Mouse (Mus musculus): ENCODE data around the gene Hfe. TPM values are rescaled to one million over a fixed set of nuclear protein-coding genes. Genes with fewer than 3 reads are reported as not detected.

Gene Hfe
- polyA plus RNA-seq (2014; fragmentation: Nextera tagmentation; extraction: Ambion mirVana), result 6.0 and 7.6 TPM in 2 replicates

DNA sequence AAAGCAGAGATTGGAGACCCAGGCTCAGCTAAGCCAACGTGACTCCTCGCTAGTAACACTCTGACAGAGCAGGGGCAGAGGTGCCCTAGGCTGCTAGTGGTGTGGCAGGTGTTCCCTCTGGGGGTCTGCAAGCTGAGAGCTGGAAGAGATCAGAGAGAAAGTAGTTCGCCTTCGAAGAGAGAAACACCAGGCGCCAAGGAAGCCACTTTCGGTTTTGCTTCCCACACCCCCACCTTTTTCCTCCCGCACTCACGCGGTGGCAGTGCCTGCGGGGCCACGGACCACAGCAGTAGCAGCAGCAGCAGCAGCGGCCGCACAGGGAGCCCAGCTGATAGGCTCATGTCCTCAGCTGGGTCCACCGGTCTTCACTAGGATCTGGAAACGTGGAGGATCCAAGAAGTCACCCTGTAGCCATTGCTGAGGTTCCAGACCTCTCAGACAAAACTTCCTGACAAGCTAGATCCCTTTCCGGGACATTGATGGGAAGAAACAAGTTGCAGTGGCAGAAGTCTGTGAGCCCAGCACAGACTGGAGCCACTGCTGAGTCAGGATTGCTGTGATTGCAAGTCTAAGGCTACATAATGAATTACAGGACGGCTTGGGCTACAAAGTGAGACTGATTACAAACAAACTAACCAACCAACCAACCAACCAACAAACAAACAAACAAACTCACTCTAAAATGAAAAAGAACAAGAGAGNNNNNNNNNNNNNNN, at the start of gene Hfe:
Hfe (minus strand) TSS at position 481 of the 716 bp plus-strand sequence.
- peak within 1 kb of the TSS; percentile 64 for H3K4me2 ChIP-seq (replicated peaks; ENCODE audit: low read depth, low read length)
- no peaks in the 10 kb centered on the region for H3K4me1 ChIP-seq (ENCODE audit: control insufficient read depth, insufficient read depth, low read length)
- H3K27me3 ChIP-seq (ENCODE audit: control insufficient read depth, insufficient read depth, low read length), result no peaks in the 10 kb centered on the region
- H3K9me3 ChIP-seq (ENCODE audit: control insufficient read depth, low read length), result no peaks in the 10 kb centered on the region
- WGBS, result 3% methylated on average over 17 of the region's 17 CpGs
- peak; percentile 71; the same call in 1 of the 2 replicates for ATAC-seq (ENCODE audit: low FRiP score, low TSS enrichment)
- H3K36me3 ChIP-seq (ENCODE audit: control insufficient read depth, insufficient read depth, low read length), result no peaks in the 10 kb centered on the region
- H3K4me3 ChIP-seq (ENCODE audit: low read length), result peak within 1 kb of the TSS; percentile 36
- no peak within 1 kb of the TSS for H3K27ac ChIP-seq (ENCODE audit: low read depth, low read length)
- peak within 1 kb of the TSS; percentile 63 for H3K9ac ChIP-seq (ENCODE audit: low read depth, low read length)

DNA sequence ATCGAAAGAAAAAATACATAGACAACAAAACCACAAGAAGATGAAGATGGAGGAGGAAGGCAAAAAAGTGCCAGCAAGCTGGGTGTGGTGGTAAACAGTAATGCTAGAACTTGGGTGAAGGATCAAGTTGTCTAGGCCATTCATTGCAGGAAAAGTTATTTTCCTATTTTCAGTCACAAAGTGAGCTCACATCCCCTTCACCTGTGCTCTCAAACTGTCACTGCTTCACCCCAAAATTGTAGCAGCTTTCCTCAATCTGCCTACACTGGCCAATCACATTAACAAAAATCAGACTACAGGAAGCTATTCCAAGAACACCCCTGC, 49.2 kb upstream of the Hfe start:
- H3K36me3 ChIP-seq (ENCODE audit: control insufficient read depth, insufficient read depth, low read length), result no peaks in the 10 kb centered on the region
- H3K27ac ChIP-seq (ENCODE audit: low read depth, low read length), result peak overlapping the region; percentile 90
- 65% methylated on average over 1 of the region's 1 CpGs for WGBS
- peak overlapping the region; percentile 52 for H3K4me2 ChIP-seq (replicated peaks; ENCODE audit: low read depth, low read length)
- no peaks in the 10 kb centered on the region for H3K27me3 ChIP-seq (ENCODE audit: control insufficient read depth, insufficient read depth, low read length)
- no peaks in the 10 kb centered on the region for H3K9me3 ChIP-seq (ENCODE audit: control insufficient read depth, low read length)
- H3K4me1 ChIP-seq (ENCODE audit: control insufficient read depth, insufficient read depth, low read length), result peaks cover 20% of the 10 kb centered on the region; the same call in 1 of the 2 replicates
- peak overlapping the region; percentile 38 for H3K4me3 ChIP-seq (ENCODE audit: low read length)
- no peak for ATAC-seq (ENCODE audit: low FRiP score, low TSS enrichment)
- peak overlapping the region; percentile 70 for H3K9ac ChIP-seq (ENCODE audit: low read depth, low read length)

- H3K9ac ChIP-seq (ENCODE audit: low read depth, low read length), result no peak overlapping the region
- no peak for ATAC-seq (ENCODE audit: low FRiP score, low TSS enrichment)
- no peak overlapping the region for H3K4me3 ChIP-seq (ENCODE audit: low read length)
- no peaks in the 10 kb centered on the region for H3K9me3 ChIP-seq (ENCODE audit: control insufficient read depth, low read length)
- H3K36me3 ChIP-seq (ENCODE audit: control insufficient read depth, insufficient read depth, low read length), result no peaks in the 10 kb centered on the region
- 69% methylated on average over 3 of the region's 3 CpGs for WGBS
- H3K27ac ChIP-seq (ENCODE audit: low read depth, low read length), result no peak overlapping the region
- no peak overlapping the region for H3K4me2 ChIP-seq (replicated peaks; ENCODE audit: low read depth, low read length)
- H3K27me3 ChIP-seq (ENCODE audit: control insufficient read depth, insufficient read depth, low read length), result no peaks in the 10 kb centered on the region
- H3K4me1 ChIP-seq (ENCODE audit: control insufficient read depth, insufficient read depth, low read length), result peaks cover 18% of the 10 kb centered on the region; the same call in 1 of the 2 replicates
These were observed 48.7 kb upstream of the Hfe start for GRCm38 (mm10) chr13:23759251-23759771.

DNA sequence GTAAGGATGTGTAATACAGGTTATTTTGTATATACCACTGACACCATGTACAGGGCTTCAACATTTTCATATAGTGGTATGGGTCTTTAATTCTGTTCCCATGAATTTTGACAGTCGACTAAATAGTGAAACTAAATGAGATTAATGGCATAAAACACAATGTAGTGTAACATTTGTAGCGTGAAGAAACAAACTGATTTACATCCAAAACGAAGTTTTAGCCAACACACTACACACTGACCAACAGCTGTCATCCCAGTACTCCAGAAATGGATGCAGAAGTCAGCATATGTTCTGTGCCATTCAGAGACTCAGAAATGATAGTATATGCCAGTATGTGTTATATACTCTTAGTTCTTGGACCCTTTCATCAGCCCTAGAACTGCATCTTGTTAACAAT, 47.3 kb upstream of the Hfe start:
- H3K27me3 ChIP-seq (ENCODE audit: control insufficient read depth, insufficient read depth, low read length), result no peaks in the 10 kb centered on the region
- no peak for ATAC-seq (ENCODE audit: low FRiP score, low TSS enrichment)
- peak overlapping the region; percentile 67 for H3K4me2 ChIP-seq (replicated peaks; ENCODE audit: low read depth, low read length)
- peaks cover 10% of the 10 kb centered on the region; the same call in 1 of the 2 replicates for H3K4me1 ChIP-seq (ENCODE audit: control insufficient read depth, insufficient read depth, low read length)
- no peaks in the 10 kb centered on the region for H3K9me3 ChIP-seq (ENCODE audit: control insufficient read depth, low read length)
- no peaks in the 10 kb centered on the region for H3K36me3 ChIP-seq (ENCODE audit: control insufficient read depth, insufficient read depth, low read length)
- peak overlapping the region; percentile 57; the same call in 1 of the 2 replicates for H3K27ac ChIP-seq (ENCODE audit: low read depth, low read length)
- H3K4me3 ChIP-seq (ENCODE audit: low read length), result peak overlapping the region; percentile 42; the same call in 1 of the 2 replicates
- 50% methylated on average over 3 of the region's 3 CpGs for WGBS
- peak overlapping the region; percentile 76; the same call in 1 of the 2 replicates for H3K9ac ChIP-seq (ENCODE audit: low read depth, low read length)

DNA sequence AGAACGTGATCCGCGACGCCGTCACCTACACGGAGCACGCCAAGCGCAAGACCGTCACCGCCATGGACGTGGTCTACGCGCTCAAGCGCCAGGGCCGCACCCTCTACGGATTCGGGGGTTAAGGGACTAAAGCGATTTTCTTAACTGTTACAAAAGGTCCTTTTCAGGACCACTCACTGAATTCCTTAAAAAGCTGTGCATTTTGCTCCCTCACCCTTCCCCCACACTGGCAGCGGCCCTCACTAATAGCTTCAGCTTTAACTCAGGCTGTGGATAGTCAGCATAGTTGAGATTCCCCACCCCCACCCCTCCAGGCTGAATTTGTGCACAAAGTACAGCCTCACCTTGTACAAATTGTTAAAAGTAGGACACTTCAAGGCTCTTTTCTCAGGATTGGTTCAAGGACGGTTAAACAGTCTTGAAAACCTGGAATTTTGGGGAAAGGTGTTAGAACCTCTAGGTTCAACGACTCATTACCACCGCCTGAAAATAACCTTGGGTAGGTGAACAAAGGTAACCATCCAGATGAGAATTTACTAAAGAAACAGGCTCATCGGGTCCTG, 46.6 kb upstream of the Hfe start:
- Histone ChIP-seq H3K9me3 (ENCODE audit: control insufficient read depth, low read length) (no peaks in the 10 kb centered on the region), H3K4me1 (ENCODE audit: control insufficient read depth, insufficient read depth, low read length) (0 out of 2 replicates have a peak, but pooled peaks cover 10% of the 10 kb centered on the region), H3K9ac (ENCODE audit: low read depth, low read length) (peak overlapping the region; percentile 76), H3K4me2 (replicated peaks; ENCODE audit: low read depth, low read length) (peak overlapping the region; percentile 67), H3K4me3 (ENCODE audit: low read length) (peak overlapping the region; percentile 42), H3K27ac (ENCODE audit: low read depth, low read length) (peak overlapping the region; percentile 95), H3K27me3 (ENCODE audit: control insufficient read depth, insufficient read depth, low read length) (no peaks in the 10 kb centered on the region), H3K36me3 (ENCODE audit: control insufficient read depth, insufficient read depth, low read length) (no peaks in the 10 kb centered on the region)
- no peak; the same call in 1 of the 2 replicates for ATAC-seq (ENCODE audit: low FRiP score, low TSS enrichment)
- under 1% methylated on average over 13 of the region's 23 CpGs for WGBS

- peak; percentile 82 for ATAC-seq (ENCODE audit: low FRiP score, low TSS enrichment)
- no peaks in the 10 kb centered on the region for H3K36me3 ChIP-seq (ENCODE audit: control insufficient read depth, insufficient read depth, low read length)
- WGBS, result 0% methylated on average over 17 of the region's 22 CpGs
These were observed 46.1 kb upstream of the Hfe start, which contains the start of gene Hist1h4b for GRCm38 (mm10) chr13:23756790-23757189. Gene Hist1h4b (plus strand): TSS chr13:23757013.

DNA sequence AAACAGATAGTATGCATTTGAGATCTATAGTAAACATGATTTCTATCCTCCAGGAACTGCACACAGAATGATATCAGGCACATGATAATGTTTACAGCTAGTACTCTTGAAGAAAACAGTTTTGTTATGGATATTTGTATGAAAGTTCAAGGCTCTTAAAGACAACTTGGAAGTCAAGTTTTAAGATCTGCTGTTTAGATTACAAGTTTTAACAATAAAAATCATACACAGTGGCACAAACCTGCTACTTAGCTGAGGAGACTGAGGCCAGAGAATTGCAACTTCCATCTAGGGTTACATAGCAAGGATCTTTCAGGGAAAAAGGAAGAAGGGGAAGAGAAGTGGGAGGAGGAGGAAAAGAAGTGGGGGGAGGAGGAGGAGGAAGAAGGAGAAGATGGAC, 44.3 kb upstream of the Hfe start:
- Histone ChIP-seq H3K27me3 (ENCODE audit: control insufficient read depth, insufficient read depth, low read length) (no peaks in the 10 kb centered on the region), H3K9ac (ENCODE audit: low read depth, low read length) (no peak overlapping the region), H3K4me1 (ENCODE audit: control insufficient read depth, insufficient read depth, low read length) (0 out of 2 replicates have a peak, but pooled peaks cover 5% of the 10 kb centered on the region), H3K27ac (ENCODE audit: low read depth, low read length) (no peak overlapping the region), H3K36me3 (ENCODE audit: control insufficient read depth, insufficient read depth, low read length) (no peaks in the 10 kb centered on the region), H3K4me3 (ENCODE audit: low read length) (no peak overlapping the region), H3K4me2 (replicated peaks; ENCODE audit: low read depth, low read length) (no peak overlapping the region), H3K9me3 (ENCODE audit: control insufficient read depth, low read length) (no peaks in the 10 kb centered on the region)
- ATAC-seq (ENCODE audit: low FRiP score, low TSS enrichment), result no peak

More at GRCm38 (mm10) chr13:23756790-23757189, 46.1 kb upstream of the Hfe start, which contains the start of gene Hist1h4b:
- Histone ChIP-seq H3K27ac (ENCODE audit: low read depth, low read length) (peak within 1 kb of the TSS; percentile 95), H3K4me3 (ENCODE audit: low read length) (peak within 1 kb of the TSS; percentile 42), H3K4me1 (ENCODE audit: control insufficient read depth, insufficient read depth, low read length) (0 out of 2 replicates have a peak, but pooled peaks cover 10% of the 10 kb centered on the region), H3K9me3 (ENCODE audit: control insufficient read depth, low read length) (no peaks in the 10 kb centered on the region), H3K9ac (ENCODE audit: low read depth, low read length) (peak within 1 kb of the TSS; percentile 76), H3K27me3 (ENCODE audit: control insufficient read depth, insufficient read depth, low read length) (no peaks in the 10 kb centered on the region), H3K4me2 (replicated peaks; ENCODE audit: low read depth, low read length) (peak within 1 kb of the TSS; percentile 67)

DNA sequence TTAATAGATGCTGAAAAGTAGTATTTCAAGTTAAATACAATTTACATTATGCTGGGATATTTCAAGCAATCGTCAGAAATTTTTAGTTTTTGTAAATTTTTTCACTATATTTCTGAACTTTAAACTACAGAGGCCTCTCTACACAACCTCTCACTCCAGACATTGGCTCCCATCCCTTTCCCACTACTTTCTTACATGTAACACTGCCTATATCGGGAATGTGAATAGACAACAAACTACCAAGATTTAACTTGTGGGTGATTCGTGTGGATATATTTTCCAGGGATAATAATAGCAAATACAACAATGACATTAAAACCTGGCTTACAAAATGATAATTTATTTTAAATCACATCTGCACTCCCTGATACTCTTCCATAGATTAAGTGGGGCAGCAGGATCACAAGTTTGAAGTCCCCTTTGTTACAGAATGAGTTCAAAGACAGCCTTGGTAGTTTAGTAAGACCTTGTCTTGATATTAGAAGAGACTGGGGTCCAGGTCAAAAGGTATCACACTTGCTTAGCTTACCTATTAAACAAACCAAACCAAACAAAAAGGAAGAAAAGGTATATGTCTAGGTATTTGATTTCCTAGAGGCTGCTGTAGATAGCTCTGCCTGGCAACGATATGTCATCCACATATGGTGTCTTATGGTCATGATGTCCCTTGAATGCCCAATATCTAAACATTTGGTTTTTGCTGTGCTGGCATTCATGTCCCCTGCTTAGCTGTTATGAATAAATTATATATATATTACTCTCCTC, 42.8 kb upstream of the Hfe start:
- Histone ChIP-seq H3K36me3 (ENCODE audit: control insufficient read depth, insufficient read depth, low read length) (no peaks in the 10 kb centered on the region), H3K4me1 (ENCODE audit: control insufficient read depth, insufficient read depth, low read length) (0 out of 2 replicates have a peak, but pooled peaks cover 3% of the 10 kb centered on the region), H3K4me3 (ENCODE audit: low read length) (peak overlapping the region; percentile 40), H3K9me3 (ENCODE audit: control insufficient read depth, low read length) (no peaks in the 10 kb centered on the region), H3K4me2 (replicated peaks; ENCODE audit: low read depth, low read length) (peak overlapping the region; percentile 41), H3K27ac (ENCODE audit: low read depth, low read length) (peak overlapping the region; percentile 85), H3K9ac (ENCODE audit: low read depth, low read length) (peak overlapping the region; percentile 60; the same call in 1 of the 2 replicates), H3K27me3 (ENCODE audit: control insufficient read depth, insufficient read depth, low read length) (no peaks in the 10 kb centered on the region)
- ATAC-seq (ENCODE audit: low FRiP score, low TSS enrichment), result no peak
- WGBS, result 61% methylated on average over 4 of the region's 4 CpGs

Data from kidney, embryonic 14.5 days (tissue).